Mouse (Mus musculus) C2C12 (cell line): Measurements from ENCODE around the gene Slc20a1.
A peak's percentile ranks its signal among the peaks of the same experiment; 100 is the strongest.

Experiments used
- CEBPB ChIP-seq: IDR thresholded peaks from one replicate; pipeline ENCODE4 v1.6.1; 2011; ENCODE audit warnings: low read depth, mild to moderate bottlenecking, control low read depth, moderate library complexity
- CTCF ChIP-seq: IDR thresholded peaks from one replicate; pipeline ENCODE4 v1.5.1; 2011; ENCODE audit not compliant: control insufficient read depth, insufficient read depth, insufficient read length
- MAX ChIP-seq: IDR thresholded peaks from one replicate; pipeline ENCODE4 v1.6.1; 2011; ENCODE audit warnings: mild to moderate bottlenecking, control low read depth
- MYOD1 ChIP-seq: IDR thresholded peaks from one replicate; pipeline ENCODE4 v1.6.1; 2011; ENCODE audit warnings: low read depth; ENCODE audit not compliant: control insufficient read depth, insufficient read length
- MYOG ChIP-seq: IDR thresholded peaks from one replicate; pipeline ENCODE4 v1.6.1; 2011; ENCODE audit not compliant: control insufficient read depth, insufficient read length; ENCODE audit errors: extremely low read depth

GRCm38 (mm10) chr2:129175636-129176035 is 22.9 kb upstream of the Slc20a1 start:
- TF ChIP-seq CTCF (no peak), MAX (no peak), CEBPB (no peak), MYOD1 (peak; percentile 7), MYOG (no peak)
